Mouse (Mus musculus): ENCODE measurements around the gene Xcl1.
"Not testable (repeated sequence)": the region's sequence is repeated elsewhere in the genome, so short reads cannot be mapped to it uniquely, and the experiment has no call there.

The Xcl1 gene

DNA sequence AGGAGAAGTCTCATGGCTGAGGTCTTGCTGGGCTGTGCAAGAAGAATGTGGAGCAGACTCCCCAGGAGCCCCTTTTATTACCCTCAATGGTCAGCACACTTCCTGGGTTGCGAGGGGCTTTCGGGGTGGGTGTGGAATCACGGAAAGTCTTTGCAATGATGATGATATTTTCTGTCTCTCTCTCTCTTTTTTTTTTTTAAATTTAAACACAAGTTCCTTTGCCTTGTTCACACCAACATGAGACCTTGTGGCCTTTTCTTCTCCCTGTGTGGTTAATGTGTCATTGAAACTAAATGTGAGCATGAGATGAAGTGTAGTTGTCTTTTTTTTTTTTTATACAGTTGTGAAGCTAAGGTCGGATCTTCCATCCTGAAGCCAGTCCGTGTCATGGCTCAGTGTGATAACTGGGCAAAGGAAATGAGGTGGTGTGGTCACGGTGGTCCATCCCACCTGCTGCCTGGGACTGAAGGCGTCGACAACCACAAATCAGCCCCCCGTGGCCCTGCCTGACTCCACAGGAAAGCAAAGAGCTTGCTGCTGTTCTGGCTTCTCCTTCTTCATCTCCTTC, at the start of gene Xcl1:
Xcl1 (minus strand) TSS at position 51 of the 568 bp plus-strand sequence.
- Histone ChIP-seq H3K4me1 (replicated peaks; ENCODE audit: low read depth, low read length) (no peaks in the 10 kb centered on the region), H3K9me3 (ENCODE audit: low read length) (no peaks in the 10 kb centered on the region), H3K4me3 (replicated peaks; ENCODE audit: low read length) (no peak within 1 kb of the TSS), H3K27me3 (ENCODE audit: insufficient read depth, low read length) (no peaks in the 10 kb centered on the region), H3K36me3 (ENCODE audit: insufficient read depth, low read length) (no peaks in the 10 kb centered on the region)
- TF ChIP-seq CTCF (conservative IDR thresholded peaks at IDR 0.05; ENCODE audit: low read length): no peak
- TF ChIP-seq NANOG (IDR thresholded peaks at IDR 0.05; ENCODE audit: borderline replicate concordance, low read length): no peak
- TF ChIP-seq POU5F1 (IDR thresholded peaks at IDR 0.05; ENCODE audit: borderline replicate concordance, low read length): no peak

DNA sequence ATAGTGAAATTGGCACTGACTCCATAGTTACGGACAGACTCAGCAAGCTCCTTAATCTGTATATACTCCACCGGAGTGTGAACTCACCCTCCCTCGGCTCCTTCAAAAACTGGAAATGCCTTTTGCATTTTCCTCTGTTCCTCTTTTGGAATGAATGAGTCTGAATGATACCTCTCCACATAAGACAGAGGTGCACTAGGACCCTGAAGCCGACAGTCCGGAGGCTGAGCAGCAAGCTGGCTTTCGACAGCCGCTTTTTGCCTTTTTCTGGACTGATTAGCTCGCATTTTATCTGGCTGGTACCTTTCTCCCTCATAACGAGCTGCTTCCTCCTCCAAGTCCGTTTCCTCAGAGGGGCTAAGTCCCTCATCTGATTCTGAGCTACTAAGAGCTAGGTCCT, 49.4 kb upstream of the Xcl1 start:
- H3K4me3 ChIP-seq (replicated peaks; ENCODE audit: low read length): not testable (repeated sequence)

DNA sequence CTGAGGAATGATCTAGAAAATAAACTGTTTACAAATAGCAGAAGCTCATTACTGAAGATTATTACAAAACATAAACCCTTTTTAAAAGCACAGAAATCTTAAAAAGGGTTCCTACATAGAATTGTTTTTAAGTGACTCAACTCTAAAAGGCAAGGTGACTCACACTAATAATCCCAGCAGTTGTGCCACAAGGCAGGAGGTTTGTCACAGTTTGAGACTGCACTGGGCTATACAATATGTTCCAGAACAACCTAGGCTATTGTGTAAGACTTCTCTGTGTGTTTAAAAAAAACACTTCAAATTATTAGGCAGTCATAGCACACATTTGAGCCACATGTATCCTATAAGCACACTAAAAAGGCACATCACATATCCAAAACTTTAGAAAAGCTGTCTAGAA, 42.0 kb upstream of the Xcl1 start:
- Histone ChIP-seq H3K36me3 (ENCODE audit: insufficient read depth, low read length) (no peaks in the 10 kb centered on the region), H3K9me3 (ENCODE audit: low read length) (peaks cover 43% of the 10 kb centered on the region), H3K4me1 (replicated peaks; ENCODE audit: low read depth, low read length) (no peaks in the 10 kb centered on the region), H3K27me3 (ENCODE audit: insufficient read depth, low read length) (no peaks in the 10 kb centered on the region), H3K4me3 (replicated peaks; ENCODE audit: low read length) (no peak overlapping the region)
- TF ChIP-seq POU5F1 (IDR thresholded peaks at IDR 0.05; ENCODE audit: borderline replicate concordance, low read length) (no peak), NANOG (IDR thresholded peaks at IDR 0.05; ENCODE audit: borderline replicate concordance, low read length) (no peak)

More for the DNA sequence above, 49.4 kb upstream of the Xcl1 start:
- peaks cover 60% of the 10 kb centered on the region for H3K9me3 ChIP-seq (ENCODE audit: low read length)
- not testable (repeated sequence) for H3K27me3 ChIP-seq (ENCODE audit: insufficient read depth, low read length); H3K4me1 ChIP-seq (replicated peaks; ENCODE audit: low read depth, low read length); H3K36me3 ChIP-seq (ENCODE audit: insufficient read depth, low read length)

DNA sequence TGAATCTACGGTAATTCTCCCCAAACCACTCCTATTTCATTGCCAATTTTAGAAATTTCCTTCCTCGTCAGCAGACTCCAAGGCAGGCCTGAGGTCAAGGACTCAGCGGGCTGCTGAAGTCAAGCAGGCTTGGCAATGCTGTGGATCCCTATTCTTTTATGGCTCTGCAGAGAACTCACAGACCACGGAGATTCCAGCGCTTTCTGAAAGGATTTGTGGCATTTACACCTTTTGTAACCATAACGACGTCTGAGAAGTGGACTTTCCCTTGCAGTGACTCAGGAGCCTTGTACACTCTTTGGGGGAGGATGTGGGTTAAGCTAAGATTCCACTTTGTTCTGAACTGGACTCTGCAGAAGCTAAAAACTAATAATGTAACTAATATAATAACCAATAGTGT, 40.4 kb upstream of the Xcl1 start:
- TF ChIP-seq POU5F1 (IDR thresholded peaks at IDR 0.05; ENCODE audit: borderline replicate concordance, low read length) (no peak), CTCF (conservative IDR thresholded peaks at IDR 0.05; ENCODE audit: low read length) (no peak), NANOG (IDR thresholded peaks at IDR 0.05; ENCODE audit: borderline replicate concordance, low read length) (no peak)
- Histone ChIP-seq H3K4me3 (replicated peaks; ENCODE audit: low read length) (no peak overlapping the region), H3K4me1 (replicated peaks; ENCODE audit: low read depth, low read length) (no peaks in the 10 kb centered on the region), H3K36me3 (ENCODE audit: insufficient read depth, low read length) (no peaks in the 10 kb centered on the region), H3K9me3 (ENCODE audit: low read length) (peaks cover 39% of the 10 kb centered on the region), H3K27me3 (ENCODE audit: insufficient read depth, low read length) (no peaks in the 10 kb centered on the region)

DNA sequence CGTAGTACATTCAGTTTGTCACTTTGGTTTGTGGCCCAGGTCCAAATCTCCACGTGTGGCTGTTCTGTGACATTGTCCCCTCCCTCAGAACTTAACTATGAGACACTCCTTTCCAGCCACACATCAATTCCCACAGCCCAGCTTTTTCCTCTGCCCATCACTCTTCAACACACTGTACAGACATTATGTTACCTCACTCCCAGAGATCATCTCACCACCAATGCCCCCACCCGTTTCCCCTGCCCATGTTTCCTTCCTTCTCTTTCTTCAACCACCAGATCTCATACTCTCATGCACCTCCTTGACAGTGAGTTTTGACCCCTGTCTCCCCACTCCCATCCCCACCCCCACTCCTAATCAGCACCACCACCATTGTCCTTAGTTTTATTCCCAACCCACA, 39.9 kb upstream of the Xcl1 start:
- H3K4me1 ChIP-seq (replicated peaks; ENCODE audit: low read depth, low read length): no peaks in the 10 kb centered on the region
- H3K27me3 ChIP-seq (ENCODE audit: insufficient read depth, low read length): no peaks in the 10 kb centered on the region
- TF ChIP-seq POU5F1 (IDR thresholded peaks at IDR 0.05; ENCODE audit: borderline replicate concordance, low read length) (no peak), CTCF (conservative IDR thresholded peaks at IDR 0.05; ENCODE audit: low read length) (no peak), NANOG (IDR thresholded peaks at IDR 0.05; ENCODE audit: borderline replicate concordance, low read length) (no peak)
- H3K4me3 ChIP-seq (replicated peaks; ENCODE audit: low read length): no peak overlapping the region
- peaks cover 34% of the 10 kb centered on the region for H3K9me3 ChIP-seq (ENCODE audit: low read length)
- H3K36me3 ChIP-seq (ENCODE audit: insufficient read depth, low read length): no peaks in the 10 kb centered on the region

DNA sequence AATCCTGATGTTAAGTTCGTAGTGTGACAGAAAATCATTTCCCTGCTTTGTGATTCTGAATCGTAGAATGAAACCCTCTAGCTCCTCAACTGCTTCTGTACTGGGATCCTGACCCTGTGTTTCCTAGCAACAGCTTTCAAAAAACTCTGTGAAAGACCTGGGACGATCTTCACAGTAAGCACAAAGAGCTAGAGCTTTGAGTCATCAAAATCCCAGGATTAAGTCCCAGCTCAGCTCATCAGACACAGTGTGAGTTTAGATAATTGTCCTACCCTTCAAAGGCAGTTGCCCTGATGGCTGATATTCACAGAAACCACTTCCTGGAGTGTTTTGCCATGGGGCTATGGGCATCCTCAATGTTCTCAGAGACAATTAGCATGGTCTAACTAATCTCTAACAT, 38.5 kb upstream of the Xcl1 start:
- Histone ChIP-seq H3K36me3 (ENCODE audit: insufficient read depth, low read length) (no peaks in the 10 kb centered on the region), H3K4me3 (replicated peaks; ENCODE audit: low read length) (no peak overlapping the region)
- TF ChIP-seq POU5F1 (IDR thresholded peaks at IDR 0.05; ENCODE audit: borderline replicate concordance, low read length): no peak
- no peak for TF ChIP-seq CTCF (conservative IDR thresholded peaks at IDR 0.05; ENCODE audit: low read length)
- no peak for TF ChIP-seq NANOG (IDR thresholded peaks at IDR 0.05; ENCODE audit: borderline replicate concordance, low read length)

DNA sequence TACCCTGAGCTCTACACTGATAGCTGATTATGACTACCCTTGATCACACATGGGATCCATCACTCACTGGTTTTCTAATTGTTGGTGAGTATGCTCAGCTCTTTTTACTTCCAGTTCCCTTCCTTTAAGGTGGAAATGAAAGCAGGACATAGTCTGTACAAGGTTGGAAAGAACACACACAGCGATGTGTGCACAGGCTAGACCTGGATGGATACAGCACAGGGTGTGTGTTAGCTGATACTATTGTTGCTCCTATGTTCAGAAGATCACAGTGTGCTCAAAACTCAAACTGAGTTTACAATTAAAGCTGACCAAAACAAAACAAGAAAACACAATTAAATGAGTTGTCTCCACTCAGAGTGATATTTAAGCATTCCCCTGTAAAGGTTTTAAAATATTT, 38.0 kb upstream of the Xcl1 start:
- Histone ChIP-seq H3K4me3 (replicated peaks; ENCODE audit: low read length) (no peak overlapping the region), H3K36me3 (ENCODE audit: insufficient read depth, low read length) (no peaks in the 10 kb centered on the region), H3K4me1 (replicated peaks; ENCODE audit: low read depth, low read length) (no peaks in the 10 kb centered on the region), H3K9me3 (ENCODE audit: low read length) (peaks cover 19% of the 10 kb centered on the region), H3K27me3 (ENCODE audit: insufficient read depth, low read length) (no peaks in the 10 kb centered on the region)
- TF ChIP-seq NANOG (IDR thresholded peaks at IDR 0.05; ENCODE audit: borderline replicate concordance, low read length): no peak
- TF ChIP-seq CTCF (conservative IDR thresholded peaks at IDR 0.05; ENCODE audit: low read length): no peak
- TF ChIP-seq POU5F1 (IDR thresholded peaks at IDR 0.05; ENCODE audit: borderline replicate concordance, low read length): no peak

More for the DNA sequence above, 38.5 kb upstream of the Xcl1 start:
- no peaks in the 10 kb centered on the region for H3K4me1 ChIP-seq (replicated peaks; ENCODE audit: low read depth, low read length)
- H3K9me3 ChIP-seq (ENCODE audit: low read length): peaks cover 22% of the 10 kb centered on the region
- H3K27me3 ChIP-seq (ENCODE audit: insufficient read depth, low read length): no peaks in the 10 kb centered on the region

DNA sequence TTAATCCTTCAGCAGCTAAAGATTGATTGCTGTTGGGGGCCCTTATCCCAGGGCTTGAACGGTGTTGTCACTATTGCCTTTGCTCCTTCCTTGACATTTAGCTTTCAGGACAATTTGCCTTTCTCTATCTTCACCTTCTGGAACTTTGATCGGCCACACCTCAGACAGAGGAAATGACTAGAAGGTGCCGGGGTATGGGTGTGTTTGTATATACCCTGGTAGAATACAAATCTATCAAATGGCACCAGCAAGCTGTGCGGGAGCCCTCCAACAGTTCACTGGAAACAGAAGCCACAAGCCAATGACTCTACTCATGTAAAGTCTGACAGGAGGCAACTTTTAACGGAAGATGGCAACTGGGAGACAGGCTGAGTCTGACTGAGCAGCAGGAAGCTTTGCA, 37.4 kb upstream of the Xcl1 start:
- no peaks in the 10 kb centered on the region for H3K36me3 ChIP-seq (ENCODE audit: insufficient read depth, low read length)
- H3K27me3 ChIP-seq (ENCODE audit: insufficient read depth, low read length): no peaks in the 10 kb centered on the region
- H3K9me3 ChIP-seq (ENCODE audit: low read length): peaks cover 13% of the 10 kb centered on the region
- no peaks in the 10 kb centered on the region for H3K4me1 ChIP-seq (replicated peaks; ENCODE audit: low read depth, low read length)
- H3K4me3 ChIP-seq (replicated peaks; ENCODE audit: low read length): no peak overlapping the region
- TF ChIP-seq CTCF (conservative IDR thresholded peaks at IDR 0.05; ENCODE audit: low read length) (no peak), POU5F1 (IDR thresholded peaks at IDR 0.05; ENCODE audit: borderline replicate concordance, low read length) (no peak), NANOG (IDR thresholded peaks at IDR 0.05; ENCODE audit: borderline replicate concordance, low read length) (no peak)

DNA sequence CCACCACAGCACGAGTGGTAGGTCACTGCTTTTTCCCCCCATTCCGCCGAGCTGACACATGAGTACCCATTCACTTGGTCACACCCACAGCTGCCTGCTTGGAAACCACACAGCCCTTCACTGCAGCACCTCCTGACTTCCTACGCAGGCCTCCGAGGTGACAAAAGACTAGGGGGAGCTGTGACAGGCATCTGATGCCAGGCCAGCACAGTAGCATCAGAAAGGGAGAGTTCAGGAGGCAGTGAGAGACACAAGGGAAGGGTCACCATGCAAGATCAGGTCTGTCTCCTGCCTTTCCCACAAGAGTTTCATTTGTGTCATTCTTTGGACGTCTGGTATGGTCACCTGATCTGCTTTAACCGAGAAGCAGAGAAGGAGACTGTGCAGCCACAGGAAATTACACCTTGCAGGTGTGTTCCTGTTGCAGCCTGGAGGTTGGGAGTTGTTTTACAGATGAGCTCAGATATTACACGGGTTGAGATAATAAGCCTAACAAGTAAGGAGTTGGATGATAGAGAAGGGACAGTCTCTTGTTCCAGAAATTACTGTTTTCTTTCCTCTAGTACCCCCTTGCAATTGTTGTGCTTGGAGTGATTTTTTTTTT, 30.9 kb upstream of the Xcl1 start:
- TF ChIP-seq NANOG (IDR thresholded peaks at IDR 0.05; ENCODE audit: borderline replicate concordance, low read length) (no peak), CTCF (conservative IDR thresholded peaks at IDR 0.05; ENCODE audit: low read length) (no peak), POU5F1 (IDR thresholded peaks at IDR 0.05; ENCODE audit: borderline replicate concordance, low read length) (no peak)
- Histone ChIP-seq H3K4me1 (replicated peaks; ENCODE audit: low read depth, low read length) (peaks cover 6% of the 10 kb centered on the region), H3K36me3 (ENCODE audit: insufficient read depth, low read length) (no peaks in the 10 kb centered on the region), H3K27me3 (ENCODE audit: insufficient read depth, low read length) (no peaks in the 10 kb centered on the region), H3K4me3 (replicated peaks; ENCODE audit: low read length) (no peak overlapping the region), H3K9me3 (ENCODE audit: low read length) (no peaks in the 10 kb centered on the region)

All from E14TG2a.4 (cell line).